Mouse (Mus musculus): ENCODE data around the gene Dnajc4. TPM values are rescaled to one million over a fixed set of nuclear protein-coding genes. Genes with fewer than 3 reads are reported as not detected.

Gene Dnajc4
- total RNA-seq, 2 experiments from 2014 or later = 46.0 to 58.5 TPM

DNA sequence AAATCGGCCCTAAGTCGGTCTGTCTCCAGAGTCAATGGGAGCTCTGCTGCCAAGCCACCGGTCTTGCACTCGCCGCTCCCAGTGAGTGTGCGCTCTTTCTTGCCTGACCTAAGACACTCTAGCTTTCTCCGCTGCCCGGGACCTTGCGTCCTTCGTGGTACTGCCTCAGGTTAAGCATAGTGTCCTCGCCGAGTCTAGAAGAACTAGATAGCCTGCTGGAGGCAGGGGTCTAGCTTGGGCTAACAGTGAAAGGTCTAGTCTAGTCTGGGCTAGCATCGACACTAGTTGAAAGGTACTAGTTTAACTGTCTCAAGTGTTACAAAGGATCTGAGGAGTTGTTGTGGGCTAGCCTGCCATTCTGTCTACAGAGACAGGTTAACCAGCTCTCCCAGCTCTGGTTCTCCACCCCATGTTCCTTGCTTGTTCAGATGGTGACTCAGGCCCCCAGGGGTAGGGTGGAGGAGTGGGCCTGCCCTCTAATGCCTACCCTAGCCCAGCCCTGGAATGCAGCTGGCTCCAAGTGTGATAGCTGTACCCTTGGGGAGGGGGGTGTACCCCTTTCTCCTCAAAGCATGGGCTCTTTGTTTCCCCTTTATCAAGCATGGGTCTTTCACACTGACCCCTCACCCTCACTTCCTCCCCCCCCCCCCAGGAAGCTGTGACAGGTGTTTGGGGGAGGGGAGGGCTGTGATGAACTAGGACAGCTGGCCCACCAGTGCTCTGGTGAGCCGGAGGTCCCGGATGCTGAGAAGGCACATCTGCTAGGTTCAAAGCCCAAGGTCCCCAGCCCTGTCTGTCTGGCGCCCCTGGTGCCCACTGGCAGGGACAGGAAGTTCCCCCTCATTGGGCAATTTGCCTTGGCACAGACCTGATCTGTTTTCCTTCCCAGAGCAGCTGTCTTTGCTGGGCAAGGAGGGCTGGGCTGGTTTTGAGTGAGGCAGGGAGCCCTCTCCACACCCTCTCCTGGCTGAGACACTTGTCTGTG lies 16.5 kb downstream of the Dnajc4 start, which contains the start of gene Plcb3:
Plcb3 (minus strand) TSS at position 934 of the 985 bp plus-strand sequence.
- DNase-seq = peak; percentile 84

DNA sequence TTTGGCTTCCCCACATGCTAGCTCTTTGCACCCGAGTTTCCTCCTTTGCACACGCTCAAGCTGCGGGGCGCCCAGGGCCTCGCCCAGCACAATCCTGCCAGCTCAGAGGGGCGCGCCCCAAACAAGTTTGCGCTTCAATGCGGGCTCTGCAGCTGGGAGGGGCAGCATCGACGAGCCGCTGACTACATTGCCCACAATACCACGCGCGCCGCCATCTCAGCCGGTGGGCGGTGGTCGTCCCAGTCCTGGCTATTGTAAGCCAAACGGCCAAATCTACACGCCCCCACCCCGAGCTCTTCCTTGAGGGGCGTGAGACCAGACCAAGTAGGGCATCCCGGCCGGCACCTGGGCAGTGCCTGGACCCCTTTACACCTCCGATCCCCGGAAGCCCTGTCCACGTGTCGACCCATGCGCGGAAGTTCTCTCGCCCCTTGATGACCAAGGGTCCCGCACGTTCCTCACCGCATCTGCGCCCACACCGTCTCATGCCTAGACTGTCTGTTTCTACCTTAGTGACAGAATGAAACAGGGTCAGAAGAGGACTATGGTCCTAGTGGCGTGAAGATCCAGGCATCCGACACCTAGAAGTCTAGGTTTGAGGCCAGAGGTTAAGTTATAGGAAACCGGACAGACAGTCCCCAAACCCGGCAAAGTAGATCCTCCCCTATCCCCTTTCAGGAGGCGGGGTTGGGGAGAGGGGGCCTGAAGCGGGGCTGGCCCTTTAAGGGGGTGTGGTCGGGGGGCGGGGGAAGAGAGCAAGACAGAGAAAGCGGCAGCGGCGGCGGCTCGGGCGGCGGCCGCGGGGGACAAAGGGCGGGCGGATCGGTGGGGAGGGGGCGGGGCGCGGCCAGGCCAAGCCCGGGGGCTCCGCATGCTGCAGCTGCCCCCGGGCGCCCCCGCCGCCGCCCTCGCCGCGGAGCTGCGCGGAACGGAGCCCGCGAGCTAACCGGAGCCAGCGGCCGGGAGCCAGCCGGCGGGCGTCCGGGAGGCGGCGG lies 17.9 kb downstream of the Dnajc4 start, which contains the start of gene Ppp1r14b:
Ppp1r14b (plus strand) TSS at position 758 of the 995 bp plus-strand sequence.
- peak; percentile 91 for DNase-seq

GRCm38 (mm10) chr19:6973581-6974190 lies 18.7 kb downstream of the Dnajc4 start:
- DNase-seq = no peak

- DNase-seq = no peak
These were observed 20.0 kb downstream of the Dnajc4 start for GRCm38 (mm10) chr19:6972247-6972917.

- no peak for DNase-seq
These were observed 20.7 kb downstream of the Dnajc4 start for GRCm38 (mm10) chr19:6971644-6972043.

- peak; percentile 74 for DNase-seq
These were observed 21.8 kb downstream of the Dnajc4 start for GRCm38 (mm10) chr19:6970460-6971085.

DNA sequence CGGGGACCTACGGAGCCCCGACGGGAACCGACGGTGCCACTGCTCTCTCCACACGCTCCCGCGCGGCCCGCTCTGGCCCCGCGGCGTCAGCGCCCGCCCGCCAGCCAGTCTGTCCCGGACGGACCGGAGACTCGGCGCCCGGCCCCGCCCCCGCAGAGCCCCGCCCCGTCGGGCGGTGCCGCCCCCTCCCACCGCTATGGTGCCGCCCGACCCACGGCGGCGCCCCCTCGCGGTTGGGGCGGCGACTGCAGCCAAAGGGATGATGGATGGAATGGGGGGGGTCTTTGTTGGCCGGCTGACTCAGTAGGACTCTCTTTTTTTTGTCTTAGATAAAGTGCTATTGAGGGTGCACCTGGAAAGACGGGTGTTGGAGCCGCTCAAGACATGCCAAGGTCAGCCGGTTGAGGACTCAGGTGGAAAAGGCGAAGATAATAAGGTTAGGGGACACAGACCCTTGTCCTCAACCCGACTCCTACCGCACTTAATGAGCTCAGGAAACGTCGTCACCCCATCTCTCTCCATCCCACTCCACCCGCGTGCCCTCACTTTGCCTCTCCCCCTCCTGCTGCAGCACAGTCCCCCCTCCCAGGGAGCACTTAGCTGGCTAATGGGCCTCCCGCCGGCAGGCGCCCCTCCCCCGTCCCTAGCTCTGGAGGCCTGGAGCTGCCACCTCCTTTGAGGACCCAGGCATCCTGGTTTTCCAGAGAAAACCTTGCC lies 22.5 kb downstream of the Dnajc4 start:
- peak; percentile 93 for DNase-seq

DNA sequence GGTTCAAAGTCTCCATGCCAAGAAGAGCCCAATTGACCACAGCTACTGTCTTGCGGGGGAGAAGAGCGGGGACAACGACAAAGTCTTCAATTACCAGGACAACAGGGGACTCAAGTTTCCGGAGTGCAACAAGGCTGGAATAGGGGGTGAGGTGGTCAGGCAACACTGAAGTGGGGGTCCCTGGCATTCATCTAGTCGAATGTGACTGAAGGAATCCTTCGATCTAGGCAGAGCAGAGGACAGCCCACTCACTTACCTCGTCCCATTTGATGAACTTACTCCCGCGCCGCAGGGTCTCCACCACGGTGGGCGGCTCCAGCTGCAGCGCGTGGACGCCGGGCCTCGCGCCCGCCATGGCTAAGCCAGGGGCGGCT lies 23.1 kb downstream of the Dnajc4 start:
- DNase-seq = no peak

DNA sequence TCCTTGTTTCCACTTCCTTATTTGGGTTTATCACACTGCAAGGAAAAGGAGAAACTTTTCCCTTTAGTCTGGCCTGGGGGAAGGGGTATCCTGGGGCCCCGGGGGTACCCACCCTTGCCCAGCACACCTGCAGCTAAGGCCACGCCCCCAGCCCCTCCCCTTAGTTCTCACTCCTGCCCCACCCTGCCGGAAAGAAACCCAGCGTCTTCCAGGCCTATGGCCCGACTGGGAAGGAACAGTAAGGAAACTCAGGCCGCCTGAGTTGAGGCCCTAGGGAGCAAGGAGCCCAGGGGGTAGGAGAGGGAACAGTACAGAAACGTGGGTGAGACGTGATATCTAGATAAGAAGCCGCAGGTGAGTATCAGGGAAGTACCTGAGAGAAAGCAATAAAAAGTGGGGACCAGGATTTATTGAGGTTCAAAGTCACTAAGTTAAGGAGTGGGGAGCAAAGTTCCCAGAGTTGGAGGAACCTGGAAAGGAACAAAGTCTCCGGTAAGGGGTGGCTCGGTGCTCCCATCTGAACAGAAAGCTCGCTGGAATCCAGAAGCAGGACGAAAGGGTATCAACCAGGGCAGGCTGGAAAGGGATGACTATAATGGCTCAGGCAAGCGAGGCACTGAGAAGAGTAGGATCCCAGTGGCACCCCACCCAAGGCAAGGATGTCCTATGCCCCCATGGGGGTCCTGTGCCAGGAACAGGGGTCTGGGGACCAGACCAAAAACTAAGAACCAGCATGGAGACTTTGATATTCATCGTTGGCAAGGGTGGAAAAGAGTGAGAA lies 23.7 kb downstream of the Dnajc4 start:
- peak; percentile 60 for DNase-seq

GRCm38 (mm10) chr19:6956461-6956860 lies 35.9 kb downstream of the Dnajc4 start:
- peak; percentile 50 for DNase-seq

DNA sequence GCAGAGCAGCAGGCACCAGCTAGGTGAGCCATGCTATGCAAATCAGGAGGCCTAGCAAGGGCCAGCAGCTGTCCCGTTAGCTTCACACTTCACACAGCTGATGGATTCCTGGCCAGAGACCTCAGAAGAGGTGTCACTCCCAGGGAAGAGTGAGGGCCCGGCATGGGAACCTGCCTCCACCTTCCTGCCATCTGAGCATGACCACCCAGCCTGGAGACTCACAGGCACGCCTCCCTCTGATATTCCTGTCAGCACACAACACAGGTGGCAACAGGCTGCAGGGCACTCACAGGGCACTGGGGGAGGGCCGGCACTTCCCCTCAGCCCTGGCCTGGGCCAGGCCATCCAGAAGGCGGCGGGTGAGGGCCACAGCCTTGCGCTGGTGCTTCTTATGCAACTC lies 36.9 kb downstream of the Dnajc4 start:
- DNase-seq = no peak

- peak; percentile 78 for DNase-seq
These were observed 38.3 kb downstream of the Dnajc4 start for GRCm38 (mm10) chr19:6954046-6954445.

GRCm38 (mm10) chr19:6952712-6953037 lies 39.7 kb downstream of the Dnajc4 start:
- DNase-seq = peak; percentile 83

DNA sequence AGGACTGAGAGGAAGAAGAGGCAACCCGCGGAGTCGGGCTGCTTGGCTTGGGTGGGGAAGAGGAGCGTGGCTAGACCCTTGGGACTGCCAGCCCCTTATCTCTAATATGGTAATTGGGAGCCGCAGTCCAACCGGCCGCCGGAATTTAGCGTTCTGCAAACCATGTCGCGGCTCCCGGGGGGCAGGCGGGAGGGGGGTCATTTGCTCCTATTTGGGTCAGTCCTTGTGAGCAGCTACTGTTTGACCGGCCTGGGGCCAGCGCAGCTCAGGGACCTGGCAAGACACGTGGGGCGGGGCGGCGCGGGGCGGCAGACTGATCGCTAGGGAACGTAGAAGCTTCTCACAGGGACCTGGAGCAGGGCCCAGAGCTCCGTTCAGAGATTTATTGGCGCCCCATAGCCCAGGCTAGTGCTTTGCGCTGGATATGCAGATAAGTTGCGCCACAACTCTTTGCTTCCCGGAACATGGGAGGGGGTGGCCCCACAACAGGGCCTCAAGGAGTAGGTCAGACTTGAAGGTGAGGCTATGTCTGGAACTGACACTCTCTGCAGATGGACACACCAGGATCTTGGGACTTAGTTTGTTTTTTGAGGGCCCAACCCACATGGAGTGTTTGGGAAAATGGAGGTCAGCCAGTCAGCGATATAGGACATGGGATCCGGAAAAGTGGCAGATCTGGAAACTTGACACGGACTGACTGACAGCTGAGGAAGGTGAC lies 40.2 kb downstream of the Dnajc4 start:
- peak; percentile 95 for DNase-seq

GRCm38 (mm10) chr19:6951381-6951968 lies 40.9 kb downstream of the Dnajc4 start:
- peak; percentile 96 for DNase-seq

- peak; percentile 74 for DNase-seq
These were observed 41.7 kb downstream of the Dnajc4 start for GRCm38 (mm10) chr19:6950613-6951153.

DNA sequence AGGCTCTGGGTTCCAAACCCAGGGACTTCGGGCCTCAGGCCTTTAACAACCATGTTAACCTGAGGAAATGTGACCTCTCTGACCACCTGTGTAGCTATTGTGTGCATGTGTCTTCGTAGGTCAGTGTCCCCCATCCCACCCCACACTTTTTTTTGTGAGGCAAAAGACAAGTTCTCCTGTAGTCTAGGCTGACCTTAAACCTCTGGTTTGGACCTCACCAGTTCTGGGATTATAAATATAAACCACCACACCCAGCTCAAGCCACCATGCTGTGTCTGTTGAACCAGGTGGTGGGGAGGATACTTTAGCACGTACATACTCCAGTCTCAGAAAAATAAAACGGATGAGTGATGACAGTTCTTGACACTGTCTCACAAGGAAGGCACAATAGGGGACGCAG lies 42.4 kb downstream of the Dnajc4 start:
- DNase-seq = no peak

DNA sequence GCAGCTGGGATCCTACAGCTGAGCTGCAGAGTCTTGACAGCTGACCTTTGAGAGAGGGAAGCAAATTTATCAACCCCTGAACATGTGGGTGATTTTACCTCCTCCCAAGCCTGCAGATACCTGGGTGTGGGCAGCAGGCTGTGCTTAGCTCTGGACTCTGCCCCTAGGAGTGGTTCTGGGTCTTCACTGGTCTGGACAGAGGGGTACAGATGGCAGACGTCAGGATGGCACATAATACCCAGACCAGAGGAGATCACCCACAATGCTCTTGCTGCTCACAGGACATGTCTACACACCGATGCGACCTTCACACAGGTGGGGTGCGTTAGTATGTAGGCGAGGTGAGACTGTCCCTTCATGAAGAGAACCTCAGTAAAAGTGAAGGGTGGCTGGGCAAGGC lies 42.8 kb downstream of the Dnajc4 start:
- no peak for DNase-seq

Data from adrenal gland, postnatal 10 days (tissue).